Mouse (Mus musculus) MEL (cell line): Measurements from ENCODE around the gene AW011738.

Source experiments
- CHD2 ChIP-seq: IDR thresholded peaks from 2 replicates; pipeline ENCODE4 v1.6.1; 2011; ENCODE audit warnings: low read length, improper control_type of control experiment
- ELF1 ChIP-seq: IDR thresholded peaks from 2 replicates; pipeline ENCODE4 v1.6.1; 2014; ENCODE audit warnings: low read depth, mild to moderate bottlenecking, inconsistent platforms, low read length, improper control_type of control experiment, moderate library complexity
- EP300 ChIP-seq, 2 experiments: IDR thresholded peaks; 2 replicates each; pipeline ENCODE4 v1.6.1; 2011; ENCODE audit warnings: improper control_type of control experiment in 2 of 2, low read length in 2 of 2, low read depth in 1 of 2, mild to moderate bottlenecking in 1 of 2
- GATA1 ChIP-seq: IDR thresholded peaks from 2 replicates; pipeline ENCODE4 v1.6.1; 2011; ENCODE audit warnings: low read depth, low read length, improper control_type of control experiment
- MAFK ChIP-seq: IDR thresholded peaks from 2 replicates; pipeline ENCODE4 v1.6.1; 2011; ENCODE audit warnings: low read depth, mild to moderate bottlenecking, low read length, improper control_type of control experiment, borderline replicate concordance
- MAX ChIP-seq: IDR thresholded peaks from 2 replicates; pipeline ENCODE4 v1.6.1; 2011; ENCODE audit warnings: low read length, improper control_type of control experiment
- MAZ ChIP-seq: IDR thresholded peaks from 2 replicates; pipeline ENCODE4 v1.6.1; 2012; ENCODE audit warnings: low read depth, mild to moderate bottlenecking, inconsistent platforms, low read length, improper control_type of control experiment
- MYB ChIP-seq: IDR thresholded peaks from 2 replicates; pipeline ENCODE4 v1.6.1; 2011; ENCODE audit warnings: mild to moderate bottlenecking, low read depth, low read length, improper control_type of control experiment
- MYC ChIP-seq: IDR thresholded peaks from 2 replicates; pipeline ENCODE4 v1.6.1; 2011; ENCODE audit warnings: low read depth, mild to moderate bottlenecking, low read length, improper control_type of control experiment, moderate library complexity
- NELFE ChIP-seq: IDR thresholded peaks from 2 replicates; pipeline ENCODE4 v1.6.1; 2011; ENCODE audit warnings: low read depth, low read length, improper control_type of control experiment
- POLR2A ChIP-seq, 2 experiments: IDR thresholded peaks; 2 replicates each; pipeline ENCODE4 v1.6.1; 2011 to 2012; ENCODE audit warnings: low read length in 2 of 2, mild to moderate bottlenecking in 2 of 2, control low read depth in 1 of 2, improper control_type of control experiment in 1 of 2, low read depth in 1 of 2, moderate library complexity in 1 of 2; ENCODE audit not compliant: control insufficient read depth in 1 of 2, insufficient read depth in 1 of 2, poor library complexity in 1 of 2
- SMC3 ChIP-seq: IDR thresholded peaks from 2 replicates; pipeline ENCODE4 v1.6.1; 2011; ENCODE audit warnings: low read depth, low read length, improper control_type of control experiment
- ZC3H11A ChIP-seq: IDR thresholded peaks from 2 replicates; pipeline ENCODE4 v1.6.1; 2012; ENCODE audit warnings: low read depth, mild to moderate bottlenecking, inconsistent platforms, low read length, improper control_type of control experiment

DNA sequence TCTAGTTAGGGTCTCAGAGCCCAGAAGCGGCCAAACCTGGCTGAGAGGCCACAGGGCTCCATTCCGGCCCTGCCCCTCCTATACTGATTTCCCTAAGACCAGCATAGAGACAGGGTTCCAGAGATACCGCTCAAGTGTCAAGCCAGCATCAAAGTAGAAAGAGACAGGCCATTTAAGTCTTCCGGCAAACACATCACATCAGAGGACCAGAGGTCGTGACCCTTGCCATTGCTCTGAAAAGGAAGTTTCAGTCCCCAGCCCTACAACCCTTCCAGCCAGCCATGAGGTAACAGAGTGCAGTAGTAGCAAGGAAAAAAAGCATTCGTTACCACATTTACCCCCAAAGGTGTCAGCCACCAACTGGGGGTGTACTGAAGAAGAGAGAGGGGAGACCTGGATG is 8.8 kb upstream of the AW011738 start:
- TF ChIP-seq MAFK, result no peak
- no peak for TF ChIP-seq SMC3
- TF ChIP-seq NELFE, result no peak
- TF ChIP-seq EP300 (IDR thresholded peaks at IDR 0.05; ENCODE audit: low read depth in 1 of 2, low read length in 2 of 2), result no peak
- no peak for TF ChIP-seq MAX
- no peak for TF ChIP-seq POLR2A (IDR thresholded peaks at IDR 0.05; ENCODE audit: control insufficient read depth in 1 of 2, insufficient read depth in 1 of 2, low read depth in 1 of 2, low read length in 2 of 2, poor library complexity in 1 of 2)
- no peak for TF ChIP-seq ZC3H11A
- no peak for TF ChIP-seq GATA1
- TF ChIP-seq MAZ, result no peak
- TF ChIP-seq MYC, result no peak
- no peak for TF ChIP-seq CHD2
- no peak for TF ChIP-seq ELF1
- no peak for TF ChIP-seq MYB
